Mouse (Mus musculus): ENCODE measurements around the gene Zfp385b. TPM values are rescaled to one million over a fixed set of nuclear protein-coding genes. Genes with fewer than 3 reads are reported as not detected.

Gene Zfp385b
- polyA plus RNA-seq, 1 experiment from 2014 or later = 2.8 TPM

GRCm38 (mm10) chr2:77440591-77440990, 378.8 kb downstream of the Zfp385b start:
- H3K9me3 ChIP-seq (ENCODE audit: control insufficient read depth, low read length) = no peaks in the 10 kb centered on the region
- no peak overlapping the region for H3K4me3 ChIP-seq (ENCODE audit: low read depth, low read length)
- WGBS = 83% methylated on average over 2 of the region's 2 CpGs
- DNase-seq (ENCODE audit: low spot score) (no peak), ATAC-seq (replicated peaks; ENCODE audit: low FRiP score) (no peak)
- H3K27ac ChIP-seq (ENCODE audit: low read depth, low read length) = no peak overlapping the region
- H3K9ac ChIP-seq (ENCODE audit: low read depth, low read length) = no peak overlapping the region
- H3K4me1 ChIP-seq (replicated peaks; ENCODE audit: control insufficient read depth, insufficient read depth, low read length) = no peaks in the 10 kb centered on the region
- no peak overlapping the region for H3K4me2 ChIP-seq
- no peaks in the 10 kb centered on the region for H3K27me3 ChIP-seq (replicated peaks; ENCODE audit: control insufficient read depth, insufficient read depth, low read length)
- no peaks in the 10 kb centered on the region for H3K36me3 ChIP-seq (ENCODE audit: control insufficient read depth, insufficient read depth, low read length)

- no peaks in the 10 kb centered on the region for H3K9me3 ChIP-seq (ENCODE audit: control insufficient read depth, low read length)
- DNase-seq (ENCODE audit: low spot score) (no peak), ATAC-seq (replicated peaks; ENCODE audit: low FRiP score) (no peak)
- no peak overlapping the region for H3K27ac ChIP-seq (ENCODE audit: low read depth, low read length)
- H3K36me3 ChIP-seq (ENCODE audit: control insufficient read depth, insufficient read depth, low read length) = no peaks in the 10 kb centered on the region
- 74% methylated on average over 9 of the region's 9 CpGs for WGBS
- no peak overlapping the region for H3K4me3 ChIP-seq (ENCODE audit: low read depth, low read length)
- no peaks in the 10 kb centered on the region for H3K4me1 ChIP-seq (replicated peaks; ENCODE audit: control insufficient read depth, insufficient read depth, low read length)
- no peaks in the 10 kb centered on the region for H3K27me3 ChIP-seq (replicated peaks; ENCODE audit: control insufficient read depth, insufficient read depth, low read length)
- H3K9ac ChIP-seq (ENCODE audit: low read depth, low read length) = no peak overlapping the region
- H3K4me2 ChIP-seq = no peak overlapping the region
Observed at GRCm38 (mm10) chr2:77436241-77436759, 383.1 kb downstream of the Zfp385b start.

- no peak overlapping the region for H3K4me3 ChIP-seq (ENCODE audit: low read depth, low read length)
- DNase-seq (ENCODE audit: low spot score) (no peak), ATAC-seq (replicated peaks; ENCODE audit: low FRiP score) (no peak)
- no peak overlapping the region for H3K4me2 ChIP-seq
- no peaks in the 10 kb centered on the region for H3K4me1 ChIP-seq (replicated peaks; ENCODE audit: control insufficient read depth, insufficient read depth, low read length)
- no peak overlapping the region for H3K27ac ChIP-seq (ENCODE audit: low read depth, low read length)
- no peaks in the 10 kb centered on the region for H3K36me3 ChIP-seq (ENCODE audit: control insufficient read depth, insufficient read depth, low read length)
- H3K9ac ChIP-seq (ENCODE audit: low read depth, low read length) = no peak overlapping the region
- H3K9me3 ChIP-seq (ENCODE audit: control insufficient read depth, low read length) = no peaks in the 10 kb centered on the region
- 72% methylated on average over 10 of the region's 10 CpGs for WGBS
- no peaks in the 10 kb centered on the region for H3K27me3 ChIP-seq (replicated peaks; ENCODE audit: control insufficient read depth, insufficient read depth, low read length)
Observed at GRCm38 (mm10) chr2:77419476-77419875, 400.0 kb downstream of the Zfp385b start.

- H3K4me3 ChIP-seq (ENCODE audit: low read depth, low read length) = no peak overlapping the region
- H3K27me3 ChIP-seq (replicated peaks; ENCODE audit: control insufficient read depth, insufficient read depth, low read length) = no peaks in the 10 kb centered on the region
- H3K9me3 ChIP-seq (ENCODE audit: control insufficient read depth, low read length) = no peaks in the 10 kb centered on the region
- H3K27ac ChIP-seq (ENCODE audit: low read depth, low read length) = no peak overlapping the region
- ATAC-seq (replicated peaks; ENCODE audit: low FRiP score) (no peak), DNase-seq (ENCODE audit: low spot score) (no peak)
- no peaks in the 10 kb centered on the region for H3K36me3 ChIP-seq (ENCODE audit: control insufficient read depth, insufficient read depth, low read length)
- no peak overlapping the region for H3K4me2 ChIP-seq
- no peak overlapping the region for H3K9ac ChIP-seq (ENCODE audit: low read depth, low read length)
- no peaks in the 10 kb centered on the region for H3K4me1 ChIP-seq (replicated peaks; ENCODE audit: control insufficient read depth, insufficient read depth, low read length)
- 55% methylated on average over 5 of the region's 5 CpGs for WGBS
Observed at GRCm38 (mm10) chr2:77418078-77418477, 401.4 kb downstream of the Zfp385b start.

GRCm38 (mm10) chr2:77412171-77412570, 407.3 kb downstream of the Zfp385b start:
- Histone ChIP-seq H3K27me3 (replicated peaks; ENCODE audit: control insufficient read depth, insufficient read depth, low read length) (no peaks in the 10 kb centered on the region), H3K4me2 (no peak overlapping the region), H3K9me3 (ENCODE audit: control insufficient read depth, low read length) (no peaks in the 10 kb centered on the region), H3K27ac (ENCODE audit: low read depth, low read length) (no peak overlapping the region), H3K4me1 (replicated peaks; ENCODE audit: control insufficient read depth, insufficient read depth, low read length) (no peaks in the 10 kb centered on the region), H3K36me3 (ENCODE audit: control insufficient read depth, insufficient read depth, low read length) (no peaks in the 10 kb centered on the region), H3K4me3 (ENCODE audit: low read depth, low read length) (no peak overlapping the region), H3K9ac (ENCODE audit: low read depth, low read length) (no peak overlapping the region)
- no peak for DNase-seq (ENCODE audit: low spot score)
- no peak for ATAC-seq (replicated peaks; ENCODE audit: low FRiP score)
- WGBS = 91% methylated on average over 9 of the region's 9 CpGs

- WGBS = 80% methylated on average over 13 of the region's 13 CpGs
- no peak overlapping the region for H3K4me3 ChIP-seq (ENCODE audit: low read depth, low read length)
- H3K9ac ChIP-seq (ENCODE audit: low read depth, low read length) = no peak overlapping the region
- H3K4me1 ChIP-seq (replicated peaks; ENCODE audit: control insufficient read depth, insufficient read depth, low read length) = no peaks in the 10 kb centered on the region
- H3K36me3 ChIP-seq (ENCODE audit: control insufficient read depth, insufficient read depth, low read length) = no peaks in the 10 kb centered on the region
- no peaks in the 10 kb centered on the region for H3K9me3 ChIP-seq (ENCODE audit: control insufficient read depth, low read length)
- ATAC-seq (replicated peaks; ENCODE audit: low FRiP score) (no peak), DNase-seq (ENCODE audit: low spot score) (no peak)
- no peak overlapping the region for H3K27ac ChIP-seq (ENCODE audit: low read depth, low read length)
- no peaks in the 10 kb centered on the region for H3K27me3 ChIP-seq (replicated peaks; ENCODE audit: control insufficient read depth, insufficient read depth, low read length)
- H3K4me2 ChIP-seq = no peak overlapping the region
Observed at GRCm38 (mm10) chr2:77411612-77412011, 407.8 kb downstream of the Zfp385b start.

GRCm38 (mm10) chr2:77409521-77410135, 409.8 kb downstream of the Zfp385b start:
- H3K4me3 ChIP-seq (ENCODE audit: low read depth, low read length) = no peak overlapping the region
- no peak overlapping the region for H3K4me2 ChIP-seq
- H3K9ac ChIP-seq (ENCODE audit: low read depth, low read length) = no peak overlapping the region
- 46% methylated on average over 5 of the region's 5 CpGs for WGBS
- no peaks in the 10 kb centered on the region for H3K36me3 ChIP-seq (ENCODE audit: control insufficient read depth, insufficient read depth, low read length)
- no peak for DNase-seq (ENCODE audit: low spot score)
- H3K27me3 ChIP-seq (replicated peaks; ENCODE audit: control insufficient read depth, insufficient read depth, low read length) = no peaks in the 10 kb centered on the region
- no peak; the same call in 1 of the 2 replicates for ATAC-seq (replicated peaks; ENCODE audit: low FRiP score)
- H3K4me1 ChIP-seq (replicated peaks; ENCODE audit: control insufficient read depth, insufficient read depth, low read length) = no peaks in the 10 kb centered on the region
- H3K9me3 ChIP-seq (ENCODE audit: control insufficient read depth, low read length) = no peaks in the 10 kb centered on the region
- no peak overlapping the region for H3K27ac ChIP-seq (ENCODE audit: low read depth, low read length)

GRCm38 (mm10) chr2:77408972-77409371, 410.5 kb downstream of the Zfp385b start:
- no peaks in the 10 kb centered on the region for H3K9me3 ChIP-seq (ENCODE audit: control insufficient read depth, low read length)
- H3K27me3 ChIP-seq (replicated peaks; ENCODE audit: control insufficient read depth, insufficient read depth, low read length) = no peaks in the 10 kb centered on the region
- no peak overlapping the region for H3K9ac ChIP-seq (ENCODE audit: low read depth, low read length)
- ATAC-seq (replicated peaks; ENCODE audit: low FRiP score) (no peak), DNase-seq (ENCODE audit: low spot score) (no peak)
- H3K4me2 ChIP-seq = no peak overlapping the region
- WGBS = 67% methylated on average over 7 of the region's 7 CpGs
- H3K27ac ChIP-seq (ENCODE audit: low read depth, low read length) = no peak overlapping the region
- H3K4me1 ChIP-seq (replicated peaks; ENCODE audit: control insufficient read depth, insufficient read depth, low read length) = no peaks in the 10 kb centered on the region
- no peaks in the 10 kb centered on the region for H3K36me3 ChIP-seq (ENCODE audit: control insufficient read depth, insufficient read depth, low read length)
- no peak overlapping the region for H3K4me3 ChIP-seq (ENCODE audit: low read depth, low read length)

GRCm38 (mm10) chr2:77402329-77402728, 417.1 kb downstream of the Zfp385b start:
- DNase-seq (ENCODE audit: low spot score) (no peak), ATAC-seq (replicated peaks; ENCODE audit: low FRiP score) (no peak)
- Histone ChIP-seq H3K36me3 (ENCODE audit: control insufficient read depth, insufficient read depth, low read length) (no peaks in the 10 kb centered on the region), H3K4me3 (ENCODE audit: low read depth, low read length) (peak overlapping the region; percentile 21), H3K27me3 (replicated peaks; ENCODE audit: control insufficient read depth, insufficient read depth, low read length) (no peaks in the 10 kb centered on the region), H3K27ac (ENCODE audit: low read depth, low read length) (no peak overlapping the region), H3K9me3 (ENCODE audit: control insufficient read depth, low read length) (no peaks in the 10 kb centered on the region), H3K4me2 (peak overlapping the region; percentile 60), H3K9ac (ENCODE audit: low read depth, low read length) (no peak overlapping the region), H3K4me1 (replicated peaks; ENCODE audit: control insufficient read depth, insufficient read depth, low read length) (no peaks in the 10 kb centered on the region)
- WGBS = 24% methylated on average over 13 of the region's 13 CpGs

All from liver, embryonic 11.5 days (tissue).